Mouse (Mus musculus): ENCODE data around the gene Vmn2r102.

The Vmn2r102 gene

DNA sequence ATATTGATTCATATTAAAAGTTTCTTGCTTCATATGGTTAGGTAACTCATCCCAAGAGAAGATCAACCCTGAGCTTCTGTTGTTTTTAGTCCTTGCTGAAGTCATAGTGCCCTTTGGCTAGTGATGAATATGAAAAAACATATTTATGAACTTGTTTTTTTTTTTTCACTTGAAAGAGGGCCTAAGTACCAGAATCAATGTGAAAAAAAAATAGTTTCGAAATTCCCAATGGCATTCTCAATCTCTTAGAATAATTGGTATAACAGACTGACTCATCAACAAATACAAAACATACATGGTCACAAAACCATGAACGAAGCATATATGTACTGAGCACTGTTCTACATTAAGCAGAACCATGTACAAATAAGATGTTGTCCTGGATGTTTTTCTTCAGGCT, at the start of gene Vmn2r102:
TSS of gene Vmn2r102 (plus strand) at position 301 of the 400 bp plus-strand sequence.
- in situ Hi-C loops (cut with MboI; ENCODE audit: unreplicated experiment in 2 of 2): no loop called here

DNA sequence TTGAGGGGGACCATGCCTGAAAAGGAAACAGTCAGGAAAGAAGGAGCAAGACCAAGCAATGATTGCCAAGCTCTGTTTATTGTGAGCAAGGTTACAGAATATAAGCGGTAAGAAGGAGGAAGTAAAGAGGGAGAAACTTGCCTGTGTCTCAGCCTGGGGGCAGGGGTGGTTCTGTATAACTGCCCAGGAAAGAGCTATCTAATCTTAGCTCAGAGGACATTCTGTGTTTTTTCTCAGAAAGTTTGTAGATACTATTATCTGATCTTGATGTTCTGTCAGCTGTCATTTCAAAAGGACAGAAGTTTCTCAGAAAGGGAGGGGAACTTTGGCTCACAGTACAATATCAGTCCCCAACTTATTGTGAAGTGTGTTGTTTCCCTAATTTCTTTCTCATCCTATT, 30.8 kb upstream of the Vmn2r102 start:
- in situ Hi-C loops (cut with MboI; ENCODE audit: unreplicated experiment in 2 of 2): no loop called here

DNA sequence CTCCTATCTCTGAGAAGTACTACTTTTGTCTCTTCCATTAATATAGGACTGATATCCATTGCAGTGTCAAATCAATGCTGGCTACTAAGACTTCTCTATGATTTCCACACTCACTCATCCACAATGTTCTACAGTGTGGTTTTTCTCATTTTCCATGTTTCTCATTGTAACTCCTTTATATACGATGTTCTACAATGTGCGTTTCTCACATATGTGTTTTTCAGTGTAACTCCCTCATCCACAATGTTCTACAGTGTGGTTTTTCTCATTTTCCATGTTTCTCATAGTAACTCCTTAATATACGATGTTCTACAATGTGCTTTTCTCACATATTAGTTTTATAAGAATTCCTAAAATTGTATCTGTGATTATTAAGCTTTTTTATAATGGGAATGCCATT, 1.7 kb upstream of the Vmn2r102 start:
- in situ Hi-C loops (cut with MboI; ENCODE audit: unreplicated experiment in 2 of 2): no loop called here

DNA sequence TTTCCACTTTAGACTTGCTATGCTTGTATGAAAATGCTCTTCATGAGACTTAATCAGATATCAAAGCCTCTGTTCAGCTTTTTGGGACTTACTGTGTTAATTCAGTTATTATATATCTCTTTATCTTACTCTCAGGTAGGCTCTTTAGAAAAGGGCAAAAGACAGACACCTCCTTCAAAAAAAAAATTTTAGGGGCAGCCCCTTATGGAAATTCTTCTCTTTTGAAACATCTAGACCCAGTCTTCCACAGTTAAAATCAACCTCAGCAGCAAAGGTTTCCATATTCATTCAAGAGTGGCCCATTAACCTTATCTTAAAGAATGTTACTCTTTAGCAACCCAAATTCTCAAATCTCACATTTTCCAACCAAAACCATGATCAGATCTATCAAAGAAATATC, 31.9 kb downstream of the Vmn2r102 start:
- in situ Hi-C loops (cut with MboI; ENCODE audit: unreplicated experiment in 2 of 2): no loop called here
